Mouse (Mus musculus) ES-E14 (cell line): ENCODE data around the gene Nfkbib. TPM values are rescaled to one million over a fixed set of nuclear protein-coding genes. Genes with fewer than 3 reads are reported as not detected.

Experiments used
- DNase-seq: peaks from one replicate; pipeline ENCODE4 v3.0.0-alpha.2; 2013; ENCODE audit warnings: low read depth, low spot score
- H3K27ac ChIP-seq: 2 replicates; pipeline ENCODE4 v1.5.1; 2012; ENCODE audit warnings: low read depth, mild to moderate bottlenecking, low read length, moderate library complexity, mixed read lengths; ENCODE audit not compliant: poor library complexity, insufficient read depth, severe bottlenecking
- H3K36me3 ChIP-seq: 2 replicates; pipeline ENCODE4 v1.6.1; 2012; ENCODE audit warnings: mild to moderate bottlenecking, low read length, moderate library complexity, mixed read lengths; ENCODE audit not compliant: control insufficient read depth, poor library complexity, insufficient read depth, severe bottlenecking
- H3K4me1 ChIP-seq, 2 experiments: fragments of 150-350 bp in 1 of 2; sonication (generic) in 1 of 2; 2 replicates each; pipeline ENCODE4 v1.6.1; 2012; ENCODE audit warnings: low read length in 2 of 2, mild to moderate bottlenecking in 1 of 2, mixed read lengths in 1 of 2; ENCODE audit not compliant: control insufficient read depth in 2 of 2, insufficient read depth in 2 of 2, poor library complexity in 1 of 2
- H3K4me3 ChIP-seq, 2 experiments: fragments of 150-350 bp in 1 of 2; sonication (generic) in 1 of 2; 2 replicates each; pipeline ENCODE4 v1.5.1; 2012; ENCODE audit warnings: low read length in 2 of 2, low read depth in 1 of 2, mild to moderate bottlenecking in 1 of 2, mixed read lengths in 1 of 2; ENCODE audit not compliant: insufficient read depth in 1 of 2, poor library complexity in 1 of 2, severe bottlenecking in 1 of 2
- H3K9ac ChIP-seq: 2 replicates; pipeline ENCODE4 v1.6.1; 2012; ENCODE audit warnings: low read depth, mild to moderate bottlenecking, low read length, mixed read lengths; ENCODE audit not compliant: poor library complexity, insufficient read depth, severe bottlenecking
- H3K9me3 ChIP-seq: fragments of 150-350 bp; sonication (generic); 2 replicates; pipeline ENCODE4 v1.6.1; 2012; ENCODE audit warnings: low read depth, mild to moderate bottlenecking, low read length; ENCODE audit not compliant: control insufficient read depth, insufficient read depth
- CHD2 ChIP-seq: IDR thresholded peaks from 2 replicates; pipeline ENCODE4 v1.6.1; 2014; ENCODE audit warnings: mild to moderate bottlenecking, low read depth, low read length, inconsistent platforms
- HCFC1 ChIP-seq: IDR thresholded peaks from 2 replicates; pipeline ENCODE4 v1.6.1; 2012; ENCODE audit warnings: low read length, inconsistent platforms, borderline replicate concordance; ENCODE audit not compliant: insufficient read depth
- MAFK ChIP-seq: IDR thresholded peaks from 2 replicates; pipeline ENCODE4 v1.6.1; 2014; ENCODE audit warnings: mild to moderate bottlenecking, low read depth, low read length, inconsistent platforms; ENCODE audit not compliant: insufficient read depth
- ZC3H11A ChIP-seq: IDR thresholded peaks from 2 replicates; pipeline ENCODE4 v1.6.1; 2012; ENCODE audit warnings: low read depth, mild to moderate bottlenecking, inconsistent platforms, low read length, borderline replicate concordance
- ZNF384 ChIP-seq: IDR thresholded peaks from 2 replicates; pipeline ENCODE4 v1.6.1; 2012; ENCODE audit warnings: low read depth, low read length, inconsistent platforms
- in situ Hi-C, 2 experiments: fragments of 600-800 bp; cut with MboI; formaldehyde crosslinking; loops; one replicate each; pipeline ENCODE4 v1.15.1; 2025; ENCODE audit warnings: low sequenced_read_pairs in 2 of 2, inconsistent platforms in 1 of 2; ENCODE audit not compliant: unreplicated experiment in 2 of 2
- total RNA-seq: library from RNA; depleted of rRNA; stranded (reverse); fragments of 300-350 nt; gene quantifications from 2 replicates; pipeline ENCODE4 v1.2.3, GENCODE M21; 2012

Nfkbib gene
- total RNA-seq, 1 experiment = 20.1 TPM

- H3K9me3 ChIP-seq = no peaks in the 10 kb centered on the region
- no peak overlapping the region for H3K4me3 ChIP-seq
- DNase-seq = no peak
- H3K9ac ChIP-seq = no peak overlapping the region
- in situ Hi-C loops = no loop called here
- no peak for TF ChIP-seq CHD2
- TF ChIP-seq ZNF384 = no peak
- TF ChIP-seq MAFK = no peak
- TF ChIP-seq HCFC1 = no peak
- no peak for TF ChIP-seq ZC3H11A
- peaks cover 7 to 38% of the 10 kb centered on the region in 2 experiments for H3K4me1 ChIP-seq
- H3K36me3 ChIP-seq = no peaks in the 10 kb centered on the region
- H3K27ac ChIP-seq = no peak overlapping the region; the same call in 1 of the 2 replicates
Observed at GRCm38 (mm10) chr7:28791706-28792105, 24.4 kb upstream of the Nfkbib start.

DNA sequence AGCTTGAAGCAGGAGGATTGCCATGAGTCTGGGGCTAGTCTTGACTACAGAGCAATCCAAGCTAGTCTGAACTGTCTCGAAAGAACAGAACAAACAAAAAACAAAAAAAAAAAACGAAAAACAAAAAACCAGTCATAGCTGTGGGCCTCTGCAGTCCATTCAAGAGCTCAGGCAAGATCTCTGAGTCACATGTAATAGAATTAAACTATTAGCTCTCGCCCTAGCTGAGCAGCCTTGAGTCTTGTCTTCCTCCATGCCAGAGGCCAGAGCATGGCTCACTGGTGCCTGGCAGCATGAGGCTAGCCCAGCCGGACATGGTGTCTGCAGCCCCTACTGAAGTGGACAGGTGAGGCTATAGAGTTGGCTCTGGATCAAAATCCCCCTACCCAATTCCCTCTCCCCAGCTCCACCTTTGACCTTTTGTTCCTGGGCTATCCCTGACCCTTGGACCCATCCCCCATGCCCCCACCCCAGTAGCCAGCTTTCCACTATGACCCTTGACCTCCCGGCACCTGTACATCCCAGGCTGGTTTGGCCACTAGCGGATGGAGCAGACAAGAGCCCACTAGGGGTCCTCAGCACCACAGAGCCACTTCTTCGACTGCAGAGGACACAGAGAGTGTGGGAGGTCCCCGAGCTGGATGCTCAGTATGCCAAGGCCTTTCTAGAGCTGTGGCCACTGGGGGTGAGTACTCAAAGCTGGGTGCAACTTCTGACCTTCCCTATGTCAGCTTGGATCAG, 22.9 kb upstream of the Nfkbib start:
- in situ Hi-C loops = no loop called here
- H3K4me3 ChIP-seq = no peak overlapping the region
- no peak overlapping the region; the same call in 1 of the 2 replicates for H3K27ac ChIP-seq
- no peaks in the 10 kb centered on the region for H3K9me3 ChIP-seq
- no peak overlapping the region; the same call in 1 of the 2 replicates for H3K9ac ChIP-seq
- no peak for DNase-seq
- no peaks in the 10 kb centered on the region for H3K36me3 ChIP-seq
- peaks cover 7 to 33% of the 10 kb centered on the region in 2 experiments; a peak in 3 of 4 replicates for H3K4me1 ChIP-seq
- TF ChIP-seq HCFC1 = no peak
- no peak for TF ChIP-seq ZC3H11A
- TF ChIP-seq CHD2 = no peak
- TF ChIP-seq MAFK = no peak
- no peak for TF ChIP-seq ZNF384

- no peak overlapping the region; the same call in 1 of the 2 replicates for H3K27ac ChIP-seq
- H3K9ac ChIP-seq = peak overlapping the region; percentile 60
- no peaks in the 10 kb centered on the region for H3K36me3 ChIP-seq
- H3K4me3 ChIP-seq = peak overlapping the region; percentile 30 to 62; a peak in 3 of 4 replicates
- TF ChIP-seq ZNF384 = no peak
- TF ChIP-seq HCFC1 = no peak
- TF ChIP-seq ZC3H11A = no peak
- TF ChIP-seq MAFK = no peak
- TF ChIP-seq CHD2 = no peak
- no peaks in the 10 kb centered on the region for H3K9me3 ChIP-seq
- H3K4me1 ChIP-seq = peaks cover 7 to 30% of the 10 kb centered on the region in 2 experiments; a peak in 3 of 4 replicates
- in situ Hi-C loops = no loop called here
- DNase-seq = no peak
Observed at GRCm38 (mm10) chr7:28789235-28789634, 21.9 kb upstream of the Nfkbib start.

DNA sequence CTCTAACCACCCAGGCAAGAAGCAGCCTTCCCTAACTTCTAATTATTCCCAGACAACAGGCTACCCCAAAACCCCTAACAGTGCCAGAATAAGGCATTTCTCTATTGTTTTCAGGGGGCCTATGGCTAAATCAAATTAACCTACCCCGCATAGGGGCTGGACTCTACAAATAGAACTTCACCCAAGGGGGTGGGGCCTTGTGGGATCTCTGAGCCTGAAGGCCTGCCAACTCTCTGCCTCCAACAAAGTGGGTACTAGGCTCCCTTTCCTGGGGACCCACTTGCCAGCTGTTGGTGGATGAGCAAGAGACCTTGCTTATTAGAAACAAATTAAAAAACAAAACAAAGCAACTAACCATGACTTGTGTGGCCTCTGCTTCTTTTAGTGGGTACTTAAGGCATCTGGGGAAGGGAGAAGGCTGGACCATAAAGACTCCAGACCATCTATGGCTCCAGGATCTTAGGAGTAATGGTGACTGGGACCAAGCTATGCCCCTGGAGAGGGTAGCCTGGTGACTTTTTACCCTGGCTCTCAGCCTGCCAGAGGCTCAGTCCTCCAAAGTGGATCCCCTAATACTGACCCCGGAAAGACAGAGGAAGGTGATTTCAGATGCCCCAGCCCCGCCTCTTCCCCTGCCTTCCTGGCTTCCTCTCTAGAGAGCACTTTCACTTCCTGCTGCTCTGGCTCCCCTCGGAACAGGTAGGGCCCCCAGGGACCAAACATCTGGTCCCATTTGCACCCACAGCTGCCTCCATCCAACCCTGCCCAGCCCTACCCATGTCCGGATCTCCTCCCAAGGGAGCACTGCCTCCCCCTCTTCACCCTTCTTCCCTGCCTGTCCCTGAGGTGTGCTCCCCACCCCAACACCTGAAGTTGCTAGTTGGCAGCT, 21.2 kb upstream of the Nfkbib start, which contains the start of gene Rinl:
Gene Rinl, plus strand, starts transcription at position 663 of the 889 bp plus-strand sequence.
- peaks cover 7 to 30% of the 10 kb centered on the region in 2 experiments; a peak in 3 of 4 replicates for H3K4me1 ChIP-seq
- in situ Hi-C loops = no loop called here
- H3K4me3 ChIP-seq = peak within 1 kb of the TSS; percentile 30 to 62; a peak in 3 of 4 replicates
- H3K9me3 ChIP-seq = no peaks in the 10 kb centered on the region
- no peak within 1 kb of the TSS; the same call in 1 of the 2 replicates for H3K27ac ChIP-seq
- no peaks in the 10 kb centered on the region for H3K36me3 ChIP-seq
- no peak for DNase-seq
- TF ChIP-seq MAFK (no peak), ZC3H11A (no peak), ZNF384 (no peak), CHD2 (no peak), HCFC1 (no peak)
- peak within 1 kb of the TSS; percentile 60 for H3K9ac ChIP-seq
